ENCODE assay signal across 8 mouse cellular contexts in genomic region chr2:128179808-128180379, GRCm38 (mm10). TPM values are rescaled to one million over a fixed set of nuclear protein-coding genes. Genes with fewer than 3 reads are reported as not detected.
A peak's percentile ranks its signal among the peaks of the same experiment; 100 is the strongest.
DNase-seq lines count a peak whose midpoint lies in the region; ATAC-seq and TF ChIP-seq lines count a peak whose summit lies in the region.

No protein-coding gene starts in this region.

- peak; percentile 22 to 36 for DNase-seq in urinary bladder, postnatal 36 days (ENCODE audit: low spot score in 2 of 2)
- no peak for DNase-seq in urinary bladder, adult 2 months (ENCODE audit: low spot score)
- peak; percentile 81 to 88 for DNase-seq in heart, adult 18-20 months
- peak; percentile 86 for DNase-seq in lung, postnatal 14 days
- no peak for DNase-seq in thymus, adult 2 months
- no peak for DNase-seq in gastrocnemius, adult 18-20 months (ENCODE audit: low spot score)

- TF ChIP-seq POLR2A in thymus, adult 2 months (IDR thresholded peaks at IDR 0.05; ENCODE audit: control insufficient read depth, extremely low read depth, insufficient read depth, low read length, poor library complexity), result no peak

- 23% methylated on average over 9 of the region's 9 CpGs for WGBS in kidney, embryonic 15.5 days
- 39% methylated on average over 9 of the region's 9 CpGs for WGBS in thymus, adult 2 months
- WGBS in forebrain, embryonic 16.5 days, result 19% methylated on average over 9 of the region's 9 CpGs

- H3K27me3 ChIP-seq in kidney, embryonic 15.5 days, result no peaks in the 10 kb centered on the region
- H3K27me3 ChIP-seq in thymus, adult 2 months (ENCODE audit: control insufficient read depth, insufficient read depth, low read length), result no peaks in the 10 kb centered on the region
- H3K27me3 ChIP-seq in forebrain, embryonic 16.5 days (replicated peaks; ENCODE audit: control insufficient read depth, insufficient read depth, low read length), result no peaks in the 10 kb centered on the region

- H3K4me2 ChIP-seq in kidney, embryonic 15.5 days, result no peak overlapping the region
- no peak overlapping the region for H3K4me2 ChIP-seq in forebrain, embryonic 16.5 days (ENCODE audit: low read length)

- H3K36me3 ChIP-seq in kidney, embryonic 15.5 days, result no peaks in the 10 kb centered on the region
- no peaks in the 10 kb centered on the region for H3K36me3 ChIP-seq in thymus, adult 2 months (ENCODE audit: control insufficient read depth, insufficient read depth, low read length)
- H3K36me3 ChIP-seq in forebrain, embryonic 16.5 days (ENCODE audit: control insufficient read depth, insufficient read depth), result no peaks in the 10 kb centered on the region

- H3K27ac ChIP-seq in kidney, embryonic 15.5 days, result peak overlapping the region; percentile 11; the same call in 1 of the 2 replicates
- no peak overlapping the region for H3K27ac ChIP-seq in thymus, adult 2 months (ENCODE audit: control insufficient read depth, insufficient read depth, low read length)
- H3K27ac ChIP-seq in forebrain, embryonic 16.5 days (ENCODE audit: low read length), result no peak overlapping the region

- no peak for TF ChIP-seq CTCF in thymus, adult 2 months (IDR thresholded peaks at IDR 0.05; ENCODE audit: borderline replicate concordance, control insufficient read depth, extremely low read depth, insufficient read depth, low read length, poor library complexity)

- H3K4me1 ChIP-seq in kidney, embryonic 15.5 days, result peaks cover 29% of the 10 kb centered on the region
- peaks cover 9% of the 10 kb centered on the region; the same call in 1 of the 2 replicates for H3K4me1 ChIP-seq in thymus, adult 2 months (replicated peaks; ENCODE audit: control insufficient read depth, insufficient read depth, low read length)
- H3K4me1 ChIP-seq in forebrain, embryonic 16.5 days (replicated peaks; ENCODE audit: control insufficient read depth, insufficient read depth, low read length), result peaks cover 15% of the 10 kb centered on the region

- no peak overlapping the region for H3K9ac ChIP-seq in kidney, embryonic 15.5 days
- no peak overlapping the region for H3K9ac ChIP-seq in forebrain, embryonic 16.5 days (replicated peaks; ENCODE audit: low read depth, low read length)

- no peak overlapping the region for H3K4me3 ChIP-seq in kidney, embryonic 15.5 days (replicated peaks)
- H3K4me3 ChIP-seq in thymus, adult 2 months (ENCODE audit: control insufficient read depth, insufficient read depth, low read length), result no peak overlapping the region
- no peak overlapping the region for H3K4me3 ChIP-seq in forebrain, embryonic 16.5 days (replicated peaks; ENCODE audit: low read length)

- H3K9me3 ChIP-seq in kidney, embryonic 15.5 days (replicated peaks), result no peaks in the 10 kb centered on the region
- no peaks in the 10 kb centered on the region for H3K9me3 ChIP-seq in forebrain, embryonic 16.5 days (ENCODE audit: control insufficient read depth, low read length)

- ATAC-seq in kidney, embryonic 15.5 days (replicated peaks; ENCODE audit: low FRiP score), result peak; percentile 43; the same call in 1 of the 2 replicates
- no peak for ATAC-seq in forebrain, embryonic 16.5 days

RNA-seq across cellular contexts. Expression of gene Bcl2l11, which starts 54.1 kb away (rescaled TPM):
- 13.4 and 14.4 TPM in 2 replicates for polyA plus RNA-seq in urinary bladder, adult 2 months (2012; rRNA removed)
- 10 to 100 TPM in 1 of 2 experiments, 1 to 10 TPM in 1; 8.1 to 10.3 TPM for total RNA-seq in heart, adult 18-20 months (2021)
- 28.7 and 29.8 TPM in 2 replicates for polyA plus RNA-seq in kidney, embryonic 15.5 days (2015; fragmentation: Nextera tagmentation; extraction: Ambion mirVana)
- 54.4 and 63.3 TPM in 2 replicates for polyA plus RNA-seq in thymus, adult 2 months (2012; rRNA removed)
- total RNA-seq in gastrocnemius, adult 18-20 months (2021), result 1 to 10 TPM; 5.4 to 9.9 TPM
- 8.8 and 10.1 TPM in 2 replicates for polyA plus RNA-seq in forebrain, embryonic 16.5 days (2015; fragmentation: Nextera tagmentation; extraction: Ambion mirVana)

Comparison
In these comparisons a context has a peak if more than half of its experiments do, and no peak if none do; other contexts are left out.
1. DNase-seq: peak in urinary bladder, postnatal 36 days (2 of 2), heart, adult 18-20 months (2 of 2) and lung, postnatal 14 days (single experiment); none in urinary bladder, adult 2 months (single experiment), thymus, adult 2 months (single experiment) and gastrocnemius, adult 18-20 months (single experiment).